Mouse (Mus musculus) testis, adult 2 months (tissue): ENCODE results near the gene Mknk2. TPM values are rescaled to one million over a fixed set of nuclear protein-coding genes. Genes with fewer than 3 reads are reported as not detected.

Experiments
- H3K27ac ChIP-seq: fragments of 200-500 bp; 2 replicates; pipeline ENCODE4 v1.5.1; 2012; ENCODE audit warnings: low read depth, low read length; ENCODE audit not compliant: control insufficient read depth, insufficient read depth
- H3K27me3 ChIP-seq: fragments of 200-500 bp; 2 replicates; pipeline ENCODE4 v1.6.1; 2012; ENCODE audit warnings: mild to moderate bottlenecking, low read length, moderate library complexity; ENCODE audit not compliant: control insufficient read depth, insufficient read depth
- H3K36me3 ChIP-seq: fragments of 200-500 bp; 2 replicates; pipeline ENCODE4 v1.6.1; 2012; ENCODE audit warnings: mild to moderate bottlenecking, low read length; ENCODE audit not compliant: control insufficient read depth, insufficient read depth
- H3K4me1 ChIP-seq: fragments of 200-500 bp; 2 replicates; pipeline ENCODE4 v1.6.1; 2012; ENCODE audit warnings: low read length; ENCODE audit not compliant: control insufficient read depth, insufficient read depth
- H3K4me3 ChIP-seq: fragments of 200-500 bp; 2 replicates; pipeline ENCODE4 v1.5.1; 2012; ENCODE audit warnings: low read depth, mild to moderate bottlenecking, low read length, moderate library complexity, mixed read lengths; ENCODE audit not compliant: control insufficient read depth
- CTCF ChIP-seq: fragments of 200-500 bp; IDR thresholded peaks from 2 replicates; pipeline ENCODE4 v1.5.1; 2012; ENCODE audit warnings: low read depth, mild to moderate bottlenecking, inconsistent platforms, low read length, moderate library complexity; ENCODE audit not compliant: control insufficient read depth, insufficient read depth, insufficient replicate concordance
- POLR2A ChIP-seq: fragments of 200-500 bp; IDR thresholded peaks from 2 replicates; pipeline ENCODE4 v1.6.1; 2012; ENCODE audit warnings: low read depth, mild to moderate bottlenecking, inconsistent platforms, low read length, moderate library complexity; ENCODE audit not compliant: control insufficient read depth
- polyA plus RNA-seq: library from polyadenylated mRNA; depleted of rRNA; stranded (reverse); fragments of >200 nt; gene quantifications from 2 replicates; pipeline ENCODE4 v1.2.3, GENCODE M21; 2012

Gene Mknk2
- polyA plus RNA-seq, 1 experiment: 53.5 TPM

GRCm38 (mm10) chr10:80668614-80669013 lies 9.3 kb downstream of the Mknk2 start:
- H3K27me3 ChIP-seq: no peaks in the 10 kb centered on the region
- H3K36me3 ChIP-seq: no peaks in the 10 kb centered on the region; the same call in 1 of the 2 replicates
- no peak overlapping the region for H3K27ac ChIP-seq
- TF ChIP-seq CTCF (no peak), POLR2A (no peak)
- H3K4me3 ChIP-seq: no peak overlapping the region
- H3K4me1 ChIP-seq: peaks cover 14% of the 10 kb centered on the region

GRCm38 (mm10) chr10:80666837-80667412 lies 11.0 kb downstream of the Mknk2 start:
- no peak overlapping the region for H3K27ac ChIP-seq
- no peak for TF ChIP-seq POLR2A
- TF ChIP-seq CTCF: no peak
- H3K4me1 ChIP-seq: peaks cover 14% of the 10 kb centered on the region
- H3K4me3 ChIP-seq: no peak overlapping the region
- no peaks in the 10 kb centered on the region for H3K27me3 ChIP-seq
- no peaks in the 10 kb centered on the region; the same call in 1 of the 2 replicates for H3K36me3 ChIP-seq

- Histone ChIP-seq H3K4me3 (no peak overlapping the region), H3K27ac (no peak overlapping the region), H3K4me1 (peaks cover 14% of the 10 kb centered on the region), H3K36me3 (no peaks in the 10 kb centered on the region; the same call in 1 of the 2 replicates), H3K27me3 (no peaks in the 10 kb centered on the region)
- TF ChIP-seq CTCF: no peak
- TF ChIP-seq POLR2A: no peak
Measured at GRCm38 (mm10) chr10:80665981-80666733, 11.8 kb downstream of the Mknk2 start.

DNA sequence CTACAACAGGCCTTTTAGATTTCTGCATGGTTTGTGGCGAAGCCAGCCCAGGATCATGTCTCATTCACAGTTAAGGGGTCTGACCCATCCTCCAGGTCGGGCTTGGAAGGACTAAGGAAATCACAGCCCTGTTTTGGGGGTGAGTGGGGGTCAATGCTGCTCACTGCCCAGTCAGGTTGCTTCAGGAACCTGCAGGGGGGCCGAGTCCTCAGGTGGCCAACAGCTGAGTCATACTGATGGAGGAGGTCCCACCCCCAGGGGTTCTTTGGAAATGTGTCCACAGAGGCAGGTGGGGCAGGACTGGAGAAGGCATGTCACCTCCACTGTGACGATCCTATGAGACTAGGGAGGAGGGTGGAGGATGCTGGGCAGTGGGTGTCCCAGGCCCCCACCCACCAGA lies 12.5 kb downstream of the Mknk2 start:
- Histone ChIP-seq H3K4me3 (no peak overlapping the region), H3K4me1 (peaks cover 14% of the 10 kb centered on the region), H3K27me3 (no peaks in the 10 kb centered on the region), H3K27ac (no peak overlapping the region), H3K36me3 (no peaks in the 10 kb centered on the region; the same call in 1 of the 2 replicates)
- TF ChIP-seq CTCF (no peak), POLR2A (no peak)

- H3K4me1 ChIP-seq: peaks cover 14% of the 10 kb centered on the region
- TF ChIP-seq POLR2A: no peak
- TF ChIP-seq CTCF: no peak
- peak overlapping the region; percentile 75 for H3K27ac ChIP-seq
- no peak overlapping the region for H3K4me3 ChIP-seq
- no peaks in the 10 kb centered on the region for H3K27me3 ChIP-seq
- no peaks in the 10 kb centered on the region; the same call in 1 of the 2 replicates for H3K36me3 ChIP-seq
Measured at GRCm38 (mm10) chr10:80665016-80665380, 12.9 kb downstream of the Mknk2 start.

DNA sequence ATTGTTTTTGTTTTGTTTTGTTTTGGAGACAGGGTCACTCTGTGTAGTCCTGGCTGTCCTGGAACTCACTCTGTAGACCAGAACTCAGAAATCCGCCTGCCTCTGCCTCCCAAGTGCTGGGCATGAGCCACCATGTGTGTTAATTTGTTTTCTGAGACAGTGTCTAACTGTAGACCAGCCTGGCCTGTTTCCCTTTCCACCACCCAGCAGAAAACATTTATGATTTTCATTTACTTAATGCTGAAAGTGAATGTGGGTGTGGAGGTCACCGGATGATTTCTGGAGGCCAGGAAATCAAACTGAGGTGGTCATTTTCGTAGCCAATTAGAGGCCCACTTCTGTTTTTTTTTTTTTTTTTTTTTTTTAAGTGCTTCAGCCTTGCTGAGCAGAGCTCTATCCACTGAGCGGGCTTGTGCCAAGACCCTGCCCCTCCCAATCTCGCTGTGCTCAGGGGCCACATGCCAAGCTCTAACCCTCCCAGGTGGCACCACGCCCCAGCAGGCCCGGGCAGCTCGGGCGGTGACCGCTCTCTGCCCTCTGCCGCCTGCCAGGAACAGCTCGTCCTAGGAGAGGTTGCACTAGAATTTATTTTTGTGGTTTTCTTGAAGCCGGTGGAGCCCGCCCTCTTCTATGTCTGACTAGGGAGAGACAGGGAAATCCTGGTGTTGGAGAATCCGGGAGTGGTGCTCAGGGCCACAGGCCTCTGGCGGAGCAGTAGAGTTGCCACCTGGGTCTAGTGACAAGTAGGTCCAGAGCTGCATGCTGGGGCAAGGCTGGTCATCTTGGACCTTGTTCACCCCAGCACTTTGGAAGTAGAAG lies 13.5 kb downstream of the Mknk2 start:
- Histone ChIP-seq H3K36me3 (no peaks in the 10 kb centered on the region; the same call in 1 of the 2 replicates), H3K4me1 (peaks cover 11% of the 10 kb centered on the region), H3K27me3 (no peaks in the 10 kb centered on the region), H3K4me3 (no peak overlapping the region), H3K27ac (peak overlapping the region; percentile 75)
- TF ChIP-seq POLR2A (no peak), CTCF (no peak)
